Mouse (Mus musculus) intestine, embryonic 16.5 days (tissue): ENCODE data around the gene Ei24. TPM values are rescaled to one million over a fixed set of nuclear protein-coding genes. Genes with fewer than 3 reads are reported as not detected.

Experiments used
- ATAC-seq: fragments of 200-750 bp; cut with Nextera tagmentation; 2 replicates; pipeline ENCODE4 v1.8.0; 2017; ENCODE audit warnings: moderate TSS enrichment, moderate library complexity
- H3K27ac ChIP-seq: fragments of 300-500 bp; sonication (generic); 2 replicates; pipeline ENCODE4 v1.5.1; 2014; ENCODE audit warnings: mild to moderate bottlenecking, low read length
- H3K27me3 ChIP-seq: fragments of 300-500 bp; sonication (generic); replicated peaks from 2 replicates; pipeline ENCODE4 v1.6.1; 2014; ENCODE audit warnings: low read length, control low read depth, mixed read lengths; ENCODE audit not compliant: control insufficient read depth, insufficient read depth
- H3K36me3 ChIP-seq: fragments of 300-500 bp; sonication (generic); 2 replicates; pipeline ENCODE4 v1.6.1; 2014; ENCODE audit warnings: low read length, control low read depth; ENCODE audit not compliant: control insufficient read depth, insufficient read depth
- H3K4me1 ChIP-seq: fragments of 300-500 bp; sonication (generic); 2 replicates; pipeline ENCODE4 v1.6.1; 2014; ENCODE audit warnings: low read length, control low read depth, mixed read lengths; ENCODE audit not compliant: control insufficient read depth, insufficient read depth
- H3K4me2 ChIP-seq: fragments of 300-500 bp; sonication (generic); 2 replicates; pipeline ENCODE4 v1.6.1; 2014; ENCODE audit warnings: low read depth, low read length, control low read depth
- H3K4me3 ChIP-seq: fragments of 300-500 bp; sonication (generic); 2 replicates; pipeline ENCODE4 v1.5.1; 2014; ENCODE audit warnings: mild to moderate bottlenecking, low read length
- H3K9ac ChIP-seq: fragments of 300-500 bp; sonication (generic); 2 replicates; pipeline ENCODE4 v1.6.1; 2014; ENCODE audit warnings: low read depth, low read length
- H3K9me3 ChIP-seq: fragments of 300-500 bp; sonication (generic); 2 replicates; pipeline ENCODE4 v1.6.1; 2016; ENCODE audit warnings: low read length, control low read depth; ENCODE audit not compliant: control insufficient read depth
- WGBS: fragments of 180-500 bp; shearing (Covaris S2); extraction: QIAGEN DNeasy Blood & Tissue Kit; methylation state at CpG from one replicate; pipeline ENCODE4 v1.1.7; 2014; 5-methylcytosine and 5-hydroxymethylcytosine counted together
- polyA plus RNA-seq: library from polyadenylated mRNA; unstranded; fragments of >200 nt; fragmentation: Nextera tagmentation; extraction: Ambion mirVana; gene quantifications from 2 replicates; pipeline ENCODE4 v1.2.1, GENCODE M21; 2015

Ei24 gene
- polyA plus RNA-seq, 1 experiment from 2014 or later: 84.8 TPM

- ATAC-seq: no peak
These were observed 969 bp downstream of the Ei24 start for GRCm38 (mm10) chr9:36796224-36796623.

DNA sequence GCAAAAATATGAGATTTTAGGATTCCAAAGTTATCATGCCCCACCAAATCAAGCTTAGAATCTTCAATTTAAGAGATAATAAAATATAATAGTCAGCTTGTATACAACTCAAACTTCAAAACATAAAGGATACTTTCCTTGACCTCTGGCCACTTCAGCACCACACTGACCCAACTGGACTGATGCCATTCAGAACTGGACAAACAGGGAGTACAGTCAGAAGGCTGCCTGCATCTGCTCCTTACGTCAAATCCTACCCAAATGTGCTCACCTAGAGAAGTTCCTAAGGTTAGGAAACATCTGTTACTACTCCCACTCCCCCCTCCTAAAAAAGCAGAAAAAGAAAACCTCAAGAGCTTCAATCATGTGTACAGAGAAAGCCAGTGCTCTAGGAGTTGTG lies 1.6 kb downstream of the Ei24 start:
- peaks cover 9% of the 10 kb centered on the region for H3K4me1 ChIP-seq
- no peak for ATAC-seq
- peaks cover 3% of the 10 kb centered on the region; the same call in 1 of the 2 replicates for H3K36me3 ChIP-seq
- no peaks in the 10 kb centered on the region for H3K9me3 ChIP-seq
- WGBS: 100% methylated on average over 1 of the region's 1 CpGs
- H3K27ac ChIP-seq: no peak overlapping the region
- H3K4me2 ChIP-seq: peak overlapping the region; percentile 87; the same call in 1 of the 2 replicates
- H3K9ac ChIP-seq: no peak overlapping the region
- no peak overlapping the region for H3K4me3 ChIP-seq
- H3K27me3 ChIP-seq: no peaks in the 10 kb centered on the region

More at GRCm38 (mm10) chr9:36796224-36796623, 969 bp downstream of the Ei24 start:
- no peaks in the 10 kb centered on the region for H3K27me3 ChIP-seq
- H3K9me3 ChIP-seq: no peaks in the 10 kb centered on the region
- H3K4me1 ChIP-seq: peaks cover 9% of the 10 kb centered on the region
- no peak overlapping the region; the same call in 1 of the 2 replicates for H3K27ac ChIP-seq
- peak overlapping the region; percentile 99 for H3K4me3 ChIP-seq
- no peaks in the 10 kb centered on the region for H3K36me3 ChIP-seq
- H3K9ac ChIP-seq: peak overlapping the region; percentile 97
- 14% methylated on average over 5 of the region's 5 CpGs for WGBS
- H3K4me2 ChIP-seq: peak overlapping the region; percentile 87

GRCm38 (mm10) chr9:36794487-36794886 lies 2.7 kb downstream of the Ei24 start:
- Histone ChIP-seq H3K27me3 (no peaks in the 10 kb centered on the region), H3K9me3 (no peaks in the 10 kb centered on the region), H3K4me3 (no peak overlapping the region), H3K36me3 (peaks cover 6% of the 10 kb centered on the region; the same call in 1 of the 2 replicates), H3K27ac (no peak overlapping the region), H3K9ac (no peak overlapping the region), H3K4me2 (no peak overlapping the region), H3K4me1 (peaks cover 9% of the 10 kb centered on the region)
- ATAC-seq: no peak
- WGBS: 74% methylated on average over 2 of the region's 2 CpGs

GRCm38 (mm10) chr9:36792191-36792590 lies 5.0 kb downstream of the Ei24 start:
- WGBS: 83% methylated on average over 3 of the region's 3 CpGs
- Histone ChIP-seq H3K4me1 (peaks cover 6% of the 10 kb centered on the region), H3K27me3 (no peaks in the 10 kb centered on the region), H3K36me3 (peaks cover 14% of the 10 kb centered on the region), H3K4me3 (no peak overlapping the region), H3K9ac (no peak overlapping the region), H3K9me3 (no peaks in the 10 kb centered on the region), H3K27ac (no peak overlapping the region), H3K4me2 (no peak overlapping the region)
- no peak for ATAC-seq

GRCm38 (mm10) chr9:36783921-36784320 lies 13.3 kb downstream of the Ei24 start:
- WGBS: 76% methylated on average over 2 of the region's 2 CpGs
- Histone ChIP-seq H3K9ac (no peak overlapping the region), H3K4me2 (no peak overlapping the region), H3K4me3 (no peak overlapping the region), H3K4me1 (no peaks in the 10 kb centered on the region), H3K27me3 (no peaks in the 10 kb centered on the region), H3K9me3 (no peaks in the 10 kb centered on the region), H3K27ac (no peak overlapping the region), H3K36me3 (peaks cover 18% of the 10 kb centered on the region)
- ATAC-seq: no peak

- H3K27me3 ChIP-seq: no peaks in the 10 kb centered on the region
- H3K4me2 ChIP-seq: peak overlapping the region; percentile 60; the same call in 1 of the 2 replicates
- no peak overlapping the region for H3K27ac ChIP-seq
- H3K9ac ChIP-seq: 0 out of 2 replicates have a peak overlapping the region, but pooled peaks have one; percentile 84
- 84% methylated on average over 1 of the region's 1 CpGs for WGBS
- peaks cover 4% of the 10 kb centered on the region for H3K36me3 ChIP-seq
- H3K4me3 ChIP-seq: no peak overlapping the region
- no peaks in the 10 kb centered on the region for H3K9me3 ChIP-seq
- peaks cover 9% of the 10 kb centered on the region for H3K4me1 ChIP-seq
- no peak for ATAC-seq
These were observed 28.2 kb downstream of the Ei24 start for GRCm38 (mm10) chr9:36769048-36769413.

GRCm38 (mm10) chr9:36768156-36769047 lies 28.8 kb downstream of the Ei24 start:
- ATAC-seq: peak; percentile 37
- 13% methylated on average over 25 of the region's 25 CpGs for WGBS

DNA sequence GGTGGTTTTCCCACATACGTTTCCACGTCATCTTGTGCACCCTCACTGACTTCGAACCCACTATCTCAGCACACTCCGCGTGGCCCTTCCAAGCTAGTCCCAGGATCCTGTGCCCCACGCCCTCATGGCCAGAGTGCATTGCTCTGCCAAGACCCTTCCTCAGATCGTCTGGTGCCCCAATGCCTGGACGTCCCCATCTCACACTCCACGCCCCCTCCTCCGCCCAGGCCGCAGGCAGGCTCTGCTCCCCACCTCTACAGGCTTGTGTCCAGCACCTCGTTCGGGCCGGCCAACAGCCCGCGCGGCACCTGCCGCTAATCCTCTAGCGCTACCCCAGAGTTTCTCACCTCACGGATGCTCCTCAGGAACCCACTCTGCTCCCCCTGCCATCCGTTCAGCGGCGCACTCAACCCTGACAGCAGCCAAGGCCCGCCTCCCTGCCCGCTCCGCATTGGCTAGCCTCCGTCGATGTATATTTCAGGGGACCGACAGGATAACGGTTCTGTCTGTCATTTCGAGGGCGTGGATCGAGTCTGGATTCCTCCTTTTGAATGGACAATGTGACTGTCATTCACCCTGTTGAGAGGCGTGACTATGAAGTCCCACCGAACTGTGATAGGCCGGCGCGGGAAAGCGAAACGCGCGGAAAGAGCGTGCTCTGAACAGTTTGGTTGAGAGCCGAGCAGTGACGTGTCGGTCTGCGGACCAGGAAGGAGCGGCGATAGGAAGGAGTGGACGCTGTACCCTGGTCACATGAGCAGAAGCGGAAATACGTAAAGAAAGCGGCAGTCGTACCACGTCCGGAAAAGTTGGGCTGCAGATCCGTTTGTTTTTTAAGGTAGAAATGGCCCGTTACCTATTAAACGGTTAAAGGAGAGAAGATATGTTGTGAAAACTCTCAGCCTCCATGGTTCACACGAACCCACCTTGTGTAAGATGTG lies 29.7 kb downstream of the Ei24 start, which contains the start of gene Stt3a:
Gene Stt3a, minus strand, starts transcription at position 477 of the 941 bp plus-strand sequence.
- peaks cover 6% of the 10 kb centered on the region for H3K36me3 ChIP-seq
- peak within 1 kb of the TSS; percentile 94 for H3K9ac ChIP-seq
- peak within 1 kb of the TSS; percentile 98 for H3K4me3 ChIP-seq
- H3K27me3 ChIP-seq: no peaks in the 10 kb centered on the region
- peak within 1 kb of the TSS; percentile 86 for H3K27ac ChIP-seq
- peak within 1 kb of the TSS; percentile 60 for H3K4me2 ChIP-seq
- peak; percentile 100 for ATAC-seq
- peaks cover 9% of the 10 kb centered on the region for H3K4me1 ChIP-seq
- WGBS: under 1% methylated on average over 60 of the region's 60 CpGs
- no peaks in the 10 kb centered on the region for H3K9me3 ChIP-seq

More at GRCm38 (mm10) chr9:36768156-36769047, 28.8 kb downstream of the Ei24 start:
- peak overlapping the region; percentile 86 for H3K27ac ChIP-seq
- H3K4me2 ChIP-seq: peak overlapping the region; percentile 60
- peaks cover 4% of the 10 kb centered on the region for H3K36me3 ChIP-seq
- peak overlapping the region; percentile 84 for H3K9ac ChIP-seq
- no peaks in the 10 kb centered on the region for H3K27me3 ChIP-seq
- H3K9me3 ChIP-seq: no peaks in the 10 kb centered on the region
- H3K4me1 ChIP-seq: peaks cover 9% of the 10 kb centered on the region
- H3K4me3 ChIP-seq: peak overlapping the region; percentile 71

- no peak for ATAC-seq
- no peak overlapping the region for H3K27ac ChIP-seq
- H3K4me1 ChIP-seq: peaks cover 9% of the 10 kb centered on the region
- H3K9me3 ChIP-seq: no peaks in the 10 kb centered on the region
- WGBS: 89% methylated on average over 1 of the region's 1 CpGs
- H3K27me3 ChIP-seq: no peaks in the 10 kb centered on the region
- H3K4me3 ChIP-seq: no peak overlapping the region
- no peak overlapping the region for H3K4me2 ChIP-seq
- H3K9ac ChIP-seq: no peak overlapping the region
- peaks cover 10% of the 10 kb centered on the region for H3K36me3 ChIP-seq
These were observed 32.8 kb downstream of the Ei24 start for GRCm38 (mm10) chr9:36764378-36764777.
